Mouse (Mus musculus) liver, adult 2 months (tissue): ENCODE results near the gene Ptprg.

Experiments used
- CTCF ChIP-seq: fragments of 200-500 bp; IDR thresholded peaks from 2 replicates; pipeline ENCODE4 v1.5.1; 2011; ENCODE audit warnings: low read depth, low read length, control low read depth
- POLR2A ChIP-seq: fragments of 200-500 bp; IDR thresholded peaks from 2 replicates; pipeline ENCODE4 v1.6.1; 2011; ENCODE audit warnings: low read length, control low read depth; ENCODE audit not compliant: insufficient read depth; ENCODE audit errors: extremely low read depth

GRCm38 (mm10) chr14:12136536-12136935, 583.2 kb downstream of the Ptprg start:
- TF ChIP-seq CTCF (no peak), POLR2A (no peak)
